Mouse (Mus musculus): ENCODE measurements at regions not wholly inside any gene's neighbourhood (a gene's known extent, or its start where the extent isn't known, plus 50 kb on each side); places are given as distances from the start of the nearest gene placed in this dataset.

- H3K27me3 ChIP-seq (ENCODE audit: control insufficient read depth, insufficient read depth, low read length), result no peaks in the 10 kb centered on the region
Measured at GRCm38 (mm10) chr1:45100966-45101365, 210.4 kb upstream of the Col3a1 start.

GRCm38 (mm10) chr1:45116409-45117144 is 194.8 kb upstream of the Col3a1 start:
- no peaks in the 10 kb centered on the region for H3K4me1 ChIP-seq (ENCODE audit: control insufficient read depth, insufficient read depth, low read length)
- H3K27me3 ChIP-seq (ENCODE audit: control insufficient read depth, insufficient read depth, low read length), result no peaks in the 10 kb centered on the region
- no peak for TF ChIP-seq CTCF (IDR thresholded peaks at IDR 0.05; ENCODE audit: low read depth, low read length)
- no peak for TF ChIP-seq POLR2A (IDR thresholded peaks at IDR 0.05; ENCODE audit: extremely low read depth, insufficient read depth, low read length)
- H3K27ac ChIP-seq (replicated peaks; ENCODE audit: insufficient read depth, low read depth, low read length), result no peak overlapping the region
- DNase-seq (ENCODE audit: extremely low read depth, low read depth, low spot score), result peak; percentile 21
- H3K4me3 ChIP-seq (ENCODE audit: insufficient read depth, low read depth, low read length), result no peak overlapping the region
- no peaks in the 10 kb centered on the region for H3K36me3 ChIP-seq (ENCODE audit: control insufficient read depth, insufficient read depth, low read length)
- no peak overlapping the region for H3K9ac ChIP-seq (ENCODE audit: low read depth, low read length)
- WGBS, result 64% methylated on average over 1 of the region's 1 CpGs
- no peaks in the 10 kb centered on the region for H3K79me2 ChIP-seq (ENCODE audit: control insufficient read depth, insufficient read depth, low read length)

More at GRCm38 (mm10) chr1:45100966-45101365, 210.4 kb upstream of the Col3a1 start:
- no peaks in the 10 kb centered on the region for H3K4me1 ChIP-seq (ENCODE audit: control insufficient read depth, insufficient read depth, low read length)
- no peak overlapping the region for H3K27ac ChIP-seq (replicated peaks; ENCODE audit: insufficient read depth, low read depth, low read length)
- TF ChIP-seq CTCF (IDR thresholded peaks at IDR 0.05; ENCODE audit: low read depth, low read length), result no peak
- no peak for TF ChIP-seq POLR2A (IDR thresholded peaks at IDR 0.05; ENCODE audit: extremely low read depth, insufficient read depth, low read length)
- H3K4me3 ChIP-seq (ENCODE audit: insufficient read depth, low read depth, low read length), result no peak overlapping the region
- no peak overlapping the region for H3K9ac ChIP-seq (ENCODE audit: low read depth, low read length)
- no peaks in the 10 kb centered on the region for H3K79me2 ChIP-seq (ENCODE audit: control insufficient read depth, insufficient read depth, low read length)
- DNase-seq (ENCODE audit: extremely low read depth, low read depth, low spot score), result peak; percentile 3
- H3K36me3 ChIP-seq (ENCODE audit: control insufficient read depth, insufficient read depth, low read length), result no peaks in the 10 kb centered on the region

GRCm38 (mm10) chr1:45135152-45135714 is 176.1 kb upstream of the Col3a1 start:
- DNase-seq (ENCODE audit: extremely low read depth, low read depth, low spot score), result no peak
- 78% methylated on average over 6 of the region's 7 CpGs for WGBS
- TF ChIP-seq CTCF (IDR thresholded peaks at IDR 0.05; ENCODE audit: low read depth, low read length) (no peak), POLR2A (IDR thresholded peaks at IDR 0.05; ENCODE audit: extremely low read depth, insufficient read depth, low read length) (no peak)

GRCm38 (mm10) chr1:45147019-45147418 is 164.3 kb upstream of the Col3a1 start:
- H3K27ac ChIP-seq (replicated peaks; ENCODE audit: insufficient read depth, low read depth, low read length), result no peak overlapping the region
- no peak for DNase-seq (ENCODE audit: extremely low read depth, low read depth, low spot score)
- no peaks in the 10 kb centered on the region for H3K4me1 ChIP-seq (ENCODE audit: control insufficient read depth, insufficient read depth, low read length)
- no peak overlapping the region for H3K4me3 ChIP-seq (ENCODE audit: insufficient read depth, low read depth, low read length)
- H3K36me3 ChIP-seq (ENCODE audit: control insufficient read depth, insufficient read depth, low read length), result no peaks in the 10 kb centered on the region
- no peak overlapping the region for H3K9ac ChIP-seq (ENCODE audit: low read depth, low read length)
- no peaks in the 10 kb centered on the region for H3K79me2 ChIP-seq (ENCODE audit: control insufficient read depth, insufficient read depth, low read length)
- WGBS, result 54% methylated on average over 2 of the region's 2 CpGs
- TF ChIP-seq POLR2A (IDR thresholded peaks at IDR 0.05; ENCODE audit: extremely low read depth, insufficient read depth, low read length), result no peak
- TF ChIP-seq CTCF (IDR thresholded peaks at IDR 0.05; ENCODE audit: low read depth, low read length), result no peak
- no peaks in the 10 kb centered on the region for H3K27me3 ChIP-seq (ENCODE audit: control insufficient read depth, insufficient read depth, low read length)

More at GRCm38 (mm10) chr1:45135152-45135714, 176.1 kb upstream of the Col3a1 start:
- Histone ChIP-seq H3K4me1 (ENCODE audit: control insufficient read depth, insufficient read depth, low read length) (no peaks in the 10 kb centered on the region), H3K27ac (replicated peaks; ENCODE audit: insufficient read depth, low read depth, low read length) (no peak overlapping the region), H3K36me3 (ENCODE audit: control insufficient read depth, insufficient read depth, low read length) (no peaks in the 10 kb centered on the region), H3K27me3 (ENCODE audit: control insufficient read depth, insufficient read depth, low read length) (no peaks in the 10 kb centered on the region), H3K9ac (ENCODE audit: low read depth, low read length) (no peak overlapping the region), H3K79me2 (ENCODE audit: control insufficient read depth, insufficient read depth, low read length) (no peaks in the 10 kb centered on the region), H3K4me3 (ENCODE audit: insufficient read depth, low read depth, low read length) (no peak overlapping the region)

GRCm38 (mm10) chr1:45181632-45182031 is 129.7 kb upstream of the Col3a1 start:
- H3K4me1 ChIP-seq (ENCODE audit: control insufficient read depth, insufficient read depth, low read length), result no peaks in the 10 kb centered on the region
- H3K27ac ChIP-seq (replicated peaks; ENCODE audit: insufficient read depth, low read depth, low read length), result no peak overlapping the region
- H3K27me3 ChIP-seq (ENCODE audit: control insufficient read depth, insufficient read depth, low read length), result no peaks in the 10 kb centered on the region
- H3K36me3 ChIP-seq (ENCODE audit: control insufficient read depth, insufficient read depth, low read length), result no peaks in the 10 kb centered on the region
- TF ChIP-seq CTCF (IDR thresholded peaks at IDR 0.05; ENCODE audit: low read depth, low read length), result no peak
- no peak for TF ChIP-seq POLR2A (IDR thresholded peaks at IDR 0.05; ENCODE audit: extremely low read depth, insufficient read depth, low read length)
- H3K79me2 ChIP-seq (ENCODE audit: control insufficient read depth, insufficient read depth, low read length), result no peaks in the 10 kb centered on the region
- H3K9ac ChIP-seq (ENCODE audit: low read depth, low read length), result no peak overlapping the region
- H3K4me3 ChIP-seq (ENCODE audit: insufficient read depth, low read depth, low read length), result no peak overlapping the region
- DNase-seq (ENCODE audit: extremely low read depth, low read depth, low spot score), result no peak
- WGBS, result 100% methylated on average over 1 of the region's 1 CpGs

- DNase-seq (ENCODE audit: extremely low read depth, low read depth, low spot score), result no peak
- H3K27me3 ChIP-seq (ENCODE audit: control insufficient read depth, insufficient read depth, low read length), result no peaks in the 10 kb centered on the region
- no peak overlapping the region for H3K27ac ChIP-seq (replicated peaks; ENCODE audit: insufficient read depth, low read depth, low read length)
- H3K36me3 ChIP-seq (ENCODE audit: control insufficient read depth, insufficient read depth, low read length), result no peaks in the 10 kb centered on the region
- H3K79me2 ChIP-seq (ENCODE audit: control insufficient read depth, insufficient read depth, low read length), result no peaks in the 10 kb centered on the region
- TF ChIP-seq CTCF (IDR thresholded peaks at IDR 0.05; ENCODE audit: low read depth, low read length), result no peak
- no peak for TF ChIP-seq POLR2A (IDR thresholded peaks at IDR 0.05; ENCODE audit: extremely low read depth, insufficient read depth, low read length)
- H3K9ac ChIP-seq (ENCODE audit: low read depth, low read length), result no peak overlapping the region
- H3K4me1 ChIP-seq (ENCODE audit: control insufficient read depth, insufficient read depth, low read length), result no peaks in the 10 kb centered on the region
- H3K4me3 ChIP-seq (ENCODE audit: insufficient read depth, low read depth, low read length), result no peak overlapping the region
Measured at GRCm38 (mm10) chr1:45185341-45185740, 126.0 kb upstream of the Col3a1 start.

Measured in liver, adult 2 months (tissue).